Mouse (Mus musculus) inflammation-experienced regulatory T-cells, adult 16 weeks (primary cell): ENCODE measurements around the gene Ncoa1. TPM values are rescaled to one million over a fixed set of nuclear protein-coding genes. Genes with fewer than 3 reads are reported as not detected.

Experiments used
- polyA plus RNA-seq: library from polyadenylated mRNA; unstranded; fragments of 100-300 nt; shearing (Covaris generic); gene quantifications from one replicate; pipeline ENCODE4 v1.2.1, GENCODE M21; 2017

Gene Ncoa1
- polyA plus RNA-seq, result 5.2 TPM

GRCm38 (mm10) chr12:4476832-4477671 lies at the start of gene Ncoa1:
TSS of gene Ncoa1 (minus strand) at chr12:4477182.

GRCm38 (mm10) chr12:4233572-4234508 lies 243.1 kb downstream of the Ncoa1 start, which contains the start of the genes Ptrhd1 and Cenpo:
TSS of gene Ptrhd1 (plus strand) at chr12:4234027.
TSS of gene Cenpo (minus strand) at chr12:4234294.

Other genes starting within 250 kb of the Ncoa1 start
- gene Ptrhd1, start 243.2 kb downstream of the Ncoa1 start, polyA plus RNA-seq, result 4.2 TPM
- 33.2 TPM for gene Cenpo, start 242.9 kb downstream of the Ncoa1 start, polyA plus RNA-seq
- 40.6 TPM for gene Itsn2, start 115.5 kb upstream of the Ncoa1 start, polyA plus RNA-seq
- not detected for gene Gm3625, start 115.7 kb upstream of the Ncoa1 start, polyA plus RNA-seq